Mouse (Mus musculus): Measurements from ENCODE around the gene Syt14. TPM values are rescaled to one million over a fixed set of nuclear protein-coding genes. Genes with fewer than 3 reads are reported as not detected.
A peak's percentile ranks its signal among the peaks of the same experiment; 100 is the strongest.

Syt14 gene
- total RNA-seq, 2 experiments from 2014 or later: 0.23 to 0.42 TPM

DNA sequence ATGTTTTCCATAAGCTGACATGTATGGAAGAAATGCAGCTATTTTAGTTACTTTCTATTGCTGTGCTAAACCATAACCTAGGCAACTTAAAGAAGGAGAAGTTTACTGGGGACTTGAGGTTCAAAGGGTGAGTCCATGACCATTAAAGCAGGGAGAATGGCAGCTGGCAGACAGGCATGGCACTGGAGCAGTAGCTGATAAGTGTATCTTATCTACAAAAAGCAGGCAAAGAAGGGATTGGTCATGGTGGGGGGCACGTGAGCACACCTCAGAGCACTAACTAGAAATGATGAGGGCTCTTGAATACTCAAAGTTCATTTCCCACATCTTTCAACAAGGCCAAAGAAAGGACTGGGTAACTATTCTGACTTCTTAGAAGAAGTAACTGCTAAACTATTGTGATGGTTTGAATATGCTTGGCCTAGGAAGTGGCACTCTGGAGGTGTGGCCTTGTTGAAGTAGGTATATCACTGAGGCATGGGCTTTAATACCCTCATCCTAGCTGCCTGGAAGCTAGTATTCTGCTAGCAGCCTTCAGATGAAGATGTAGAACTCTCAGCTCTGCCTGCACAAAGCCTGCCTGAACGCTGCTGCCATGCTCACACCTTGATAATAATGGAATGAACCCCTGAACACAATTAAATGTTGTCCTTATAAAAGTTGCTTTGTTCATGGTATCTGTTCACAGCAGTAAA lies 41.2 kb downstream of the Syt14 start:
- intact Hi-C loops (cut with DNase I): no loop called here
- no peak for DNase-seq (ENCODE audit: low spot score)

- DNase-seq (ENCODE audit: low spot score): no peak
- intact Hi-C loops (cut with DNase I): no loop called here
These were observed 42.1 kb downstream of the Syt14 start for GRCm38 (mm10) chr1:192993491-192993890.

DNA sequence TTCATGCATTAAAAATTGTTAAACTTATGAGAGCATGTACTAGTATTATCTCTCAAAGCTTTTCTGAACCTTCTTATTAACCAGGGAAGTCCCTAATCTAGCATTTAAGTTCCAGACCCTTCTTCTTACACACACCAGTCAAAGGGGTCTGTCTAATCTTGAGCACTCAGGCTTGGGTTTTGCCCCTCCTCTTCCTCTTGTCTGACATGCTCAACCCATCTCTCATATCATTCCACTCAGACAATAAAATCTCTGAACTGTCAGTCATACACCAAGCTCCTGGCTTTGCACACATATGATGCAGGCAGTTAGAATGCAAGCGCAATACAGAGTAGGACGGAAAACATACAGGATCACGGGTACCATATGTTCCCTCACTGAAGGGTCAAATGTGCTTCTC lies 48.4 kb downstream of the Syt14 start:
- DNase-seq (ENCODE audit: low spot score): no peak
- intact Hi-C loops (cut with DNase I): no loop called here

DNA sequence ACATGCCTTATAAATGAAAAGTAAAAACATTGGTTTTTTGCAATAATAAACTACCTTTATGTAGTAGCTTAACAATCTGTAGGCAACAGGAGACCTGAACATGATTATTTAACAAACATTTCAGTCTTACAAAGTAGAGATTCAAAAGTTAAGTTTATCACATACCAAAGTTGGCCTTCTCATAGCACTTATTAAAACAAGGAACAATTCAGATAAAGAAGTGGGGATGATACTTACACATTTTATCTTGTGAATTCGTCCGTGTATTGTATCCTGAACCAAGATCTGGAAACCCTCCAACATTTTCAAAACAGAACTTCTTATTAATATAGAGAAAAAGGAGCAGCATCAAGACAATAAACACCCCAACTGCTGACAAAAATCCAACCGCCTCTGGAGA lies 49.1 kb downstream of the Syt14 start:
- intact Hi-C loops (cut with DNase I): no loop called here
- DNase-seq (ENCODE audit: low spot score): no peak

GRCm38 (mm10) chr1:192984333-192984732 lies 51.2 kb downstream of the Syt14 start:
- intact Hi-C loops (cut with DNase I): no loop called here
- DNase-seq (ENCODE audit: low spot score): no peak

DNA sequence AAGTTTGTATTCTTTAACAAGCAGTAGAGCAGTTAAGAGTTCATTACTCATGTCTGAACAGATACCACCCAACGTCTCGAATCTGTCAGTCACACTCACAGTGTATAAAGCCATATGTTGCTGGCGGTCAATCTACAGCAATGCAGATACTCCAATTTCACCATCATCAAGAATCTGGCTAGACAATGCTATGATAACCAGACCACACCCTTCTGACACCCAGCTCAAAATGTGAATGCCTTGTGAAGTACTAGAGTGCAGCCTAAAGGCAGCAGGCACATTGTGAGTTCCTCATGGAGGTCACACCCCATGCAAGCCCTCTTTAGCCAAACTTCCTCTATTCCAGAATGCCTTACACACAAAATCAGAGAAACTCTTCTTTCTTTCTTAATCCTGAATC lies 53.9 kb downstream of the Syt14 start:
- no peak for DNase-seq (ENCODE audit: low spot score)
- intact Hi-C loops (cut with DNase I): no loop called here

DNA sequence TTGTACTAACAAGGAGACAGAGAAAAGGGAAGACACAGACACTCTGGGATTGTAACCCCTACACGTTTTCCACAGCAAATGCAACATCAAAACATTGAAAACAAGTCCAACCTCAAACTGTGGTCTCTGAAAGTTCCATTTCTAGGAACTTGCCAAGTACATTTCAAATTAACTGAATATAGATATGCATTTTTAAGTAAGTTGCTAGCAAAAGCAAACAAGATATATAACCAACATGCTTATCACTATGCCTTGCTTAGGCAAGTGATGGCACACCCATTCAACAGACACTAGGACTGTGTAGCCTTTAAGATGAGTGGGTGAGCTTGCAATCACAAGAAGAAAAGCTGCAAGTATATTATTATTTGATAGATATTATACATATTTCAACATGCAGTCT lies 54.5 kb downstream of the Syt14 start:
- intact Hi-C loops (cut with DNase I): no loop called here
- DNase-seq (ENCODE audit: low spot score): no peak

DNA sequence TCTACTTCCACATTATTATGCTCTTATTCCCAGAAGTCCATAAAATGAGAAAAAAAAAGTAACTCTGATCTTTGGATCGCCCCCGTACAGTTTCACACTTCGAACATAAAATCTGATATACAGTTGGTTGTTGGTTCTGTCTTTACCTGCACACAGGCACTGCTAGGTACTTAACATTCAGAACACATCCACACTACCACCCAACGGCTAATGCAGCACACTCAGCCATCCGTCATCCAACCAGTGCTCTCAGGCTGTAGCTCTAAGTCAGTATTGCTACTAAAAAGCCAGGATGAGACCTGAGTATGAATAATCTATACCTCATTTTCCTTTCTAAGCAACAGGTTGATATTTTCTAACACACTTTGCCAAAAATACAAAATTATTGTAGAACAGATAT lies 73.3 kb downstream of the Syt14 start:
- intact Hi-C loops (cut with DNase I): no loop called here

DNA sequence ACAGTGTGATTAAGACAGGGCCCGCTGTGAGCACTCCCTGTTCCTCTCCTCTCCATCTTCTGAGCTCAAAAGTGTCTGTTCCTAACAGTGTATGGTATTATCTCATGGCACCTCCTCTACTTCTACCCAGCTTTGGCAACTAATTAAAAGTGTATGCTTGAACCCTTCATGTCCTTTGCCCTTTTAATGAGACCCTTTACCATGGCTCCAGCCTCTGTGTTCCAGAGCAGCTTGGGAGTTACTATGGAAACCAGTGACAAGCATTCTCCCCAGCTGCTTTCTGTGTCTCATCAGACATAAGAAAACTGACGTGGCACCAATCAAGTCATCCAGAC lies 87.8 kb downstream of the Syt14 start:
- no peak for DNase-seq (ENCODE audit: low spot score)
- intact Hi-C loops (cut with DNase I): no loop called here

More for the DNA sequence above, 73.3 kb downstream of the Syt14 start:
- no peak for DNase-seq (ENCODE audit: low spot score)

DNA sequence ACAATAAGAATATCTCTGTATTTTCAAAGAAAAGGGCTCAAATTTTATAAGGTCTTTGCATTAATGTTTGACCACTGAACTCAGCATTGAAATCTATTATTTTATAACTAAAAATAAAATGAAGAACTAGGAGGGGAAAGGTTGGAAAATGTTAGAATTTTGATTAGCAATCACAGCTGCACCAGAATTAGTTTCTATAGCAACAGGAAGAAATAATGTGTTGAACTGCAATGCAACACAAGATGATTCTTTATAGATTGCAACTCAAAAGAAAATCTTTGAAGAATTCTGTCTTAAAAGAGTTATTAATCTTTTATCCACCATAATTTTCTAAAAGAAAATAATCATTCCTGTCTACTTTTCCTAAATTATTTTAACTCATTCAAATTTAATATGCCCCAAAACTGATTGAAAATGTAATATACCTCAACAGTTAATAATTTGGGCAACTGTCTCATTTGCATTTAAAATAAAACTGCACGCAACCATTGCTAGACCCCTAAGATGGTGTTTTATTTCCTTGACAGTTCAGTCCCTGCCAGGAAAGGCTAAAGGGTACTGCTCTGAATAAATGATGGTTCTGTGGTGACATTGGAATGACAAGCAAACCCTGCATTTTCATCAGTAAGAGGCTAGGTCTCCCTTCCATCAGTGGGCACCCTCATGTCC lies 88.3 kb downstream of the Syt14 start:
- DNase-seq (ENCODE audit: low spot score): no peak
- intact Hi-C loops (cut with DNase I): no loop called here

- intact Hi-C loops (cut with DNase I): no loop called here
These were observed 96.5 kb downstream of the Syt14 start for GRCm38 (mm10) chr1:192939033-192939432.

DNA sequence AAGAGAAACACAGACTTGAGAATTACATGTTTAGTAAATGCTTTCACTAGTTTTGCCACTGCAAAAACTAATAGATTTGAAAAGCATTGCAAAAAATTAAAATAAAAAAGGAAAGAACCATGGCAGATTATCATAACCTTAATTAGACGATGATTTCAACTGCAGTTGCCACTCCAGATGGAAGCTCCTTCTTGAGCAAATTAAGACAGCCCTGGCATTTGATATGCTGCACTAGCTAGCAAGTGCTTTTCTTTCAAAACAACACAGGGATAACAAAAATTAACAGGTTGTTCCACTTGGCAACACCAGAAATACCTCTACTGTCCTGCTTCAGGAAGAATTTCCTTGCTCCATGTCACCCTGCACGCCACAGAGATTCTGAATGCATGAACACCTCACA lies 97.6 kb downstream of the Syt14 start:
- intact Hi-C loops (cut with DNase I): no loop called here
- DNase-seq (ENCODE audit: low spot score): no peak

More at GRCm38 (mm10) chr1:192939033-192939432, 96.5 kb downstream of the Syt14 start:
- no peak for DNase-seq (ENCODE audit: low spot score)

DNA sequence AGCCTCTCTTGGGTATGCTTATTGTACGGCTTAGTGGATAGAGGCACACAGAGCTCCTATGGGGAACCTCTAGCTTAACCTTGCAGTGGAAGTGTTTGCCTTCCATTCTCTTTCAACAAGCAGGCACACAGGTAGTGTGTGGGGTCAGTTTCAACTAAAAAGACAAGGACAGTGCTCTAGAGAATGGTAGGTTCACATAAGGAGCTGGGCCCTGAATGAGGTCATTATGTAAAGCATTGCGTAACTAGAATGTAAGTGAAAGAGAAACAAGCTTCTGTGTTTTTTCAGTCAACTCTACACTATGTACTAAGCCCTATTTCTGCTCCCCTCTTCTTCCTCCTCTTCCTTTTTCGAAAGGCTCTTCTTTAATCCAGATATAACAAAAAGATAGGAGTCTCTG lies 103.8 kb downstream of the Syt14 start:
- intact Hi-C loops (cut with DNase I): no loop called here

GRCm38 (mm10) chr1:192912101-192912728 lies 123.4 kb downstream of the Syt14 start:
- DNase-seq (ENCODE audit: low spot score): no peak
- intact Hi-C loops (cut with DNase I): loop anchor here (1.0 kb wide), 2 partner anchors 128 to 185 kb away; no protein-coding TSS in a partner anchor

More for the DNA sequence above, 103.8 kb downstream of the Syt14 start:
- DNase-seq (ENCODE audit: low spot score): no peak

DNA sequence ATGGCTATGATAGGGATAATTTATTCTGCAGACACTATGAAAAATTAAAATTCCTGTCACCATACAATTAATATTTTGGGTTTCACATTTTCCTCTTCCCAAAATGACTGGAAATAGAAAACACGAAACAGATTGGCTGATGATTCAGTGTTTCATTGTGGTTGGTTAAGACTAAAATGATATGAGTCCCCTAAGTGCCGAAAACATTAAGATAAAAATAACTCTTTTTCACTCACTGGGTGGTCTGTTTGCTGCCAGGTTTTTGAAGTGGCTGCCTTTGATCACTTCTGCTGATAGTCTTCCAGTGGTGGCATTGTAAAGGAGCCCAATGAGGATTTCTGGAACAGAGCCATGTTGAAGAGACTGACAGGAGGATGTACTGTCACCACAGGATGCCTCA lies 134.1 kb downstream of the Syt14 start:
- no peak for DNase-seq (ENCODE audit: low spot score)
- intact Hi-C loops (cut with DNase I): no loop called here

- intact Hi-C loops (cut with DNase I): no loop called here
These were observed 134.7 kb downstream of the Syt14 start for GRCm38 (mm10) chr1:192900913-192901312.

GRCm38 (mm10) chr1:192898742-192899141 lies 136.8 kb downstream of the Syt14 start:
- intact Hi-C loops (cut with DNase I): loop anchor here (5.0 kb wide), 1 partner anchor 116 kb away; no protein-coding TSS in a partner anchor
- no peak for DNase-seq (ENCODE audit: low spot score)

More at GRCm38 (mm10) chr1:192900913-192901312, 134.7 kb downstream of the Syt14 start:
- no peak for DNase-seq (ENCODE audit: low spot score)

DNA sequence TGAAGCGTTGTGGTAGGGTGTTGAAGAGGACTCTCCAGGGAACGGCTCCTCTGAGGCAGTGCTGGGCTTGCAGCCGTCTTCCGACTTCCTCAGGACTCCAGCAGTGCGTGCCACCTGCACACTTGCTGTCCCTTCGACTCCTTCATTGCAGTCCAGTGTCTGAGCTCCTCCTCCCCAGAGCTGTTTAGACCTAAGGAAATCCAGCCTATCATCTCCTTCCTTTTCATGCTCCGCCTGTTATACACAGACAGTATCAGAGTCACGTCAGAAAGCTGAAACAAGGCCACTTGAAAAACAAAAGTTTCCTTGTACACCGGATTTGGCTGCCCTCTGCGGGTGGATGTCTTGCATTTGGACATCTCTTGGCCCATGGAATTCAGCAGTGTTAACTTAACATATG lies 138.4 kb downstream of the Syt14 start:
- peak; percentile 27 for DNase-seq (ENCODE audit: low spot score)
- intact Hi-C loops (cut with DNase I): loop anchor here (5.0 kb wide), 1 partner anchor 115 kb away; no protein-coding TSS in a partner anchor

DNA sequence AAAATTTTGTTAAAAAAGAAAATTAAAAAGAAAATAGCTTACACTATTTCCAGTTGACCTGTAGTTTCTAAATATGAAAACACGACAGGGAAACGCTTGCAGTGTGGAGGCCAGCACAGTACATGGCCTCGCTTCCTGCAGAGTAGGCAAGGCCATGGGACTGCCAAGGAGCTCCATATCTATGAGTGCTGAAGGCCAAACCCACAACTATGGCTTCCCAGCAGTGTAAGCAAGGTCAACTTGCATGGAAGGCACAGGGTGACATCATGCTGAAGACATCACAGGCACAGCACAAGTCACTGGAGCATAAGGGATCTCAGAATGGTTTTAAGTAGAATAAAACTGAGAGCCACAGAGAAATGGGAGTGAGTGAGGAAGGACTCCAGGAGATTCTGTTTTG lies 139.5 kb downstream of the Syt14 start:
- no peak for DNase-seq (ENCODE audit: low spot score)

DNA sequence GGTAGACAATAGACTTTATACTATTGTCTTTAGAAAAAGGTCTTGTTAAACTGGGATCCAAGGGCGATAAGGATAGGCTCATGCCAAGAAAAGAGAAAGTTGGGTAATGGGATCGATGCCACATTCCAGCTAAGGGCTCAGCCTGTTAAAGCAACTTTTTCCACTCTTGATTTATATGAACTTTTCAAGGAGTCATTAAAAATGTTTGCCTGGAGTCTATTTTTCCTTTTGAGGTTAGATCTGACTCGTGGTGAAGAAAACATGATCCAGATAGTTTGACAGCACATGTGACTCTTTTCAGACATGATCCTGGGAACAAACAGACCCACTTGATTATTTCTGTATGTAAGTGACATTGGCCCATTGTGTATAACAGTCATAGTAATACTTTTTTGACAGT lies 144.9 kb downstream of the Syt14 start:
- intact Hi-C loops (cut with DNase I): no loop called here
- no peak for DNase-seq (ENCODE audit: low spot score)

More for the DNA sequence above, 139.5 kb downstream of the Syt14 start:
- intact Hi-C loops (cut with DNase I): loop anchor here (5.0 kb wide), 1 partner anchor 114 kb away; no protein-coding TSS in a partner anchor

All from heart, postnatal 25 days (tissue).